Mouse (Mus musculus) stomach, embryonic 16.5 days (tissue): ENCODE data around the gene Nomo1. TPM values are rescaled to one million over a fixed set of nuclear protein-coding genes. Genes with fewer than 3 reads are reported as not detected.
A peak's percentile ranks its signal among the peaks of the same experiment; 100 is the strongest.

ENCODE experiments used
- ATAC-seq: fragments of 200-750 bp; cut with Nextera tagmentation; 2 replicates; pipeline ENCODE4 v1.8.0; 2017; ENCODE audit warnings: moderate number of reproducible peaks, moderate TSS enrichment; ENCODE audit not compliant: insufficient read depth, low FRiP score
- H3K27ac ChIP-seq: fragments of 300-500 bp; sonication (generic); 2 replicates; pipeline ENCODE4 v1.5.1; 2014; ENCODE audit warnings: low read length
- H3K27me3 ChIP-seq: fragments of 300-500 bp; sonication (generic); 2 replicates; pipeline ENCODE4 v1.6.1; 2014; ENCODE audit warnings: low read length, control low read depth, mixed read lengths; ENCODE audit not compliant: control insufficient read depth, insufficient read depth
- H3K36me3 ChIP-seq: fragments of 300-500 bp; sonication (generic); 2 replicates; pipeline ENCODE4 v1.6.1; 2014; ENCODE audit warnings: low read length; ENCODE audit not compliant: control insufficient read depth, insufficient read depth
- H3K4me1 ChIP-seq: fragments of 300-500 bp; sonication (generic); 2 replicates; pipeline ENCODE4 v1.6.1; 2014; ENCODE audit warnings: low read length, control low read depth, mixed read lengths; ENCODE audit not compliant: control insufficient read depth, insufficient read depth
- H3K4me2 ChIP-seq: fragments of 300-500 bp; sonication (generic); 2 replicates; pipeline ENCODE4 v1.6.1; 2014; ENCODE audit warnings: low read depth, low read length, mixed read lengths
- H3K4me3 ChIP-seq: fragments of 300-500 bp; sonication (generic); replicated peaks from 2 replicates; pipeline ENCODE4 v1.5.1; 2014; ENCODE audit warnings: mild to moderate bottlenecking, low read length
- H3K9ac ChIP-seq: fragments of 300-500 bp; sonication (generic); 2 replicates; pipeline ENCODE4 v1.6.1; 2014; ENCODE audit warnings: low read length
- H3K9me3 ChIP-seq: fragments of 300-500 bp; sonication (generic); replicated peaks from 2 replicates; pipeline ENCODE4 v1.6.1; 2016; ENCODE audit warnings: low read length, control low read depth; ENCODE audit not compliant: control insufficient read depth
- WGBS: fragments of 180-500 bp; shearing (Covaris S2); extraction: QIAGEN DNeasy Blood & Tissue Kit; methylation state at CpG from one replicate; pipeline ENCODE4 v1.1.7; 2014; 5-methylcytosine and 5-hydroxymethylcytosine counted together
- polyA plus RNA-seq: library from polyadenylated mRNA; unstranded; fragments of >200 nt; fragmentation: Nextera tagmentation; extraction: Ambion mirVana; gene quantifications from 2 replicates; pipeline ENCODE4 v1.2.1, GENCODE M21; 2015

Gene Nomo1
- polyA plus RNA-seq, 1 experiment from 2014 or later = 46.5 TPM

DNA sequence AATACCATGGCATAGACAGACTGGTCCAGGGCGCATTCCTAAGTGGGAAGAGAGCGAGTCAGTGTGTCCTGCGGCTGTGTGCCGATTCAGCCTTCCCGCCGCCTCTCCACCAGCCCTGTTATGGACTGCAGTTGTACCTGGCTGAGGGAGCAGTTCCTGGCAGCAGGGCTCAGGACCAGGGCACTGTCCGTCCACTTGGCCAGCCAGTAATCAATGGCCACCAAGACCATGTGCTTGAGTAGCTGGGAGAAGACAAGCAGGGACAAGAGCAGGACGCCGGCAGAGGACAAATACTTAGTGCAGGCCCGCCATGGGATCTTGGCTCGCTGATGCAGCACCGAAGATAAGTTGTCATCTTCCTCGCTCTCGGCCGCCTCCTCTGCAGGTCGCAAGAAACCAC is 83.5 kb downstream of the Nomo1 start:
- H3K9ac ChIP-seq = no peak overlapping the region
- H3K4me2 ChIP-seq = no peak overlapping the region
- no peaks in the 10 kb centered on the region for H3K4me1 ChIP-seq
- H3K27ac ChIP-seq = no peak overlapping the region
- WGBS = 93% methylated on average over 16 of the region's 16 CpGs
- no peaks in the 10 kb centered on the region for H3K27me3 ChIP-seq
- H3K36me3 ChIP-seq = no peaks in the 10 kb centered on the region
- no peak overlapping the region for H3K4me3 ChIP-seq
- ATAC-seq = no peak
- H3K9me3 ChIP-seq = no peaks in the 10 kb centered on the region

DNA sequence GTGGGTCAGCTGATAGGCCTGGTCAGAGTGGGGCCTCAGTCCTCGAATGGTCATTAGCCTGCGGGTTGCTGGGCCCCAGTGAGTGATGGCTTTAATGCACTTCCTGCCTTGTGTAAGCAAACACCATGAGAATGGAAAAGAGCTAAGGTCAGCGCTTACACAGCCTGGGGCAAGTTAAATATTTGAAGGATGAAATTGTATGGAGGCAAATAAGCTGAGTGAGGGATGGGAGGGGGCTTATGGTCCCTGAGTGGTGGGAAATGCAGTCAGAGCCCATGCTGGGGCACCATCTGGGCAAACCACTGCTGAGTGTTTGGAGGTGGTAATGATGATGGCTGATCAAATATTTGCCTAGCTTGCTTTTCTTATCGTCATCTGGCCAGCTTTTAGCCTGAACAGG is 89.5 kb downstream of the Nomo1 start:
- Histone ChIP-seq H3K27ac (peak overlapping the region; percentile 62; the same call in 1 of the 2 replicates), H3K9ac (no peak overlapping the region), H3K4me3 (no peak overlapping the region), H3K4me2 (no peak overlapping the region), H3K9me3 (no peaks in the 10 kb centered on the region), H3K36me3 (no peaks in the 10 kb centered on the region), H3K27me3 (no peaks in the 10 kb centered on the region), H3K4me1 (peaks cover 3% of the 10 kb centered on the region; the same call in 1 of the 2 replicates)
- WGBS = 18% methylated on average over 4 of the region's 4 CpGs
- peak; percentile 86 for ATAC-seq

GRCm38 (mm10) chr7:46124460-46124859 is 91.0 kb downstream of the Nomo1 start:
- Histone ChIP-seq H3K4me1 (peaks cover 7% of the 10 kb centered on the region; the same call in 1 of the 2 replicates), H3K4me2 (no peak overlapping the region), H3K27me3 (no peaks in the 10 kb centered on the region), H3K36me3 (no peaks in the 10 kb centered on the region), H3K4me3 (no peak overlapping the region), H3K9ac (no peak overlapping the region), H3K27ac (no peak overlapping the region), H3K9me3 (no peaks in the 10 kb centered on the region)
- WGBS = 69% methylated on average over 6 of the region's 6 CpGs
- no peak for ATAC-seq

DNA sequence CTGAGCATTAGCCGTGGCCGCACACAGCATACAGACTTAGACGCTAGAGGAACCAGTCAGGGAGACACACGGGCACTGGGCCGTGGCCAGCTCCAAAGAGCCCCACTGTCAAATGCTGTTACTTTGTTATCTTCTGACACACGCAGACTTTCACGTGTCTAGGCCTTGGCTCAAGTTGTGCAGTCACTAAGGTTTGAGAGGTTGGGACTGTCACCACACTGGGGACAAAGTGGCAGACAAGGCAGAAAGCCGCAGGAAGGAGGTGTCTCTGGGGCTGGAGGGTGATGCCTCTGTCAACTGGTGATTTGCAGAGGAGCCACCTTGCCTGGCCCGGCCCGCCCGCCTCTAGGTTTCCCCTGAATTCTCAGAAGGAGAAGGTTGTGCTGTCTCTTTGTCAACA is 91.8 kb downstream of the Nomo1 start:
- Histone ChIP-seq H3K4me1 (peaks cover 11% of the 10 kb centered on the region; the same call in 1 of the 2 replicates), H3K4me2 (no peak overlapping the region), H3K4me3 (no peak overlapping the region), H3K9ac (no peak overlapping the region), H3K27me3 (no peaks in the 10 kb centered on the region), H3K9me3 (no peaks in the 10 kb centered on the region), H3K27ac (no peak overlapping the region), H3K36me3 (no peaks in the 10 kb centered on the region)
- 72% methylated on average over 11 of the region's 11 CpGs for WGBS
- no peak for ATAC-seq

GRCm38 (mm10) chr7:46128196-46128595 is 94.7 kb downstream of the Nomo1 start:
- H3K9me3 ChIP-seq = no peaks in the 10 kb centered on the region
- 17% methylated on average over 7 of the region's 7 CpGs for WGBS
- ATAC-seq = no peak
- H3K4me3 ChIP-seq = no peak overlapping the region
- no peaks in the 10 kb centered on the region for H3K27me3 ChIP-seq
- H3K27ac ChIP-seq = peak overlapping the region; percentile 32
- peak overlapping the region; percentile 23; the same call in 1 of the 2 replicates for H3K9ac ChIP-seq
- H3K36me3 ChIP-seq = no peaks in the 10 kb centered on the region
- peaks cover 21% of the 10 kb centered on the region for H3K4me1 ChIP-seq
- H3K4me2 ChIP-seq = no peak overlapping the region

- no peak for ATAC-seq
- no peaks in the 10 kb centered on the region for H3K36me3 ChIP-seq
- H3K4me1 ChIP-seq = peaks cover 24% of the 10 kb centered on the region
- 41% methylated on average over 7 of the region's 7 CpGs for WGBS
- H3K4me2 ChIP-seq = no peak overlapping the region
- no peak overlapping the region for H3K4me3 ChIP-seq
- peaks cover 3% of the 10 kb centered on the region for H3K27me3 ChIP-seq
- H3K9ac ChIP-seq = no peak overlapping the region
- peak overlapping the region; percentile 62 for H3K27ac ChIP-seq
- no peaks in the 10 kb centered on the region for H3K9me3 ChIP-seq
Observed at GRCm38 (mm10) chr7:46129463-46130179, 96.1 kb downstream of the Nomo1 start.

- 60% methylated on average over 7 of the region's 7 CpGs for WGBS
- H3K9ac ChIP-seq = peak overlapping the region; percentile 49
- no peak overlapping the region for H3K4me2 ChIP-seq
- peak; percentile 49; the same call in 1 of the 2 replicates for ATAC-seq
- no peaks in the 10 kb centered on the region for H3K36me3 ChIP-seq
- H3K27ac ChIP-seq = peak overlapping the region; percentile 94
- peaks cover 3% of the 10 kb centered on the region for H3K27me3 ChIP-seq
- H3K4me1 ChIP-seq = peaks cover 24% of the 10 kb centered on the region
- H3K4me3 ChIP-seq = no peak overlapping the region
- no peaks in the 10 kb centered on the region for H3K9me3 ChIP-seq
Observed at GRCm38 (mm10) chr7:46130723-46131122, 97.2 kb downstream of the Nomo1 start.

- no peaks in the 10 kb centered on the region for H3K9me3 ChIP-seq
- H3K4me1 ChIP-seq = peaks cover 24% of the 10 kb centered on the region
- H3K27ac ChIP-seq = peak overlapping the region; percentile 94; the same call in 1 of the 2 replicates
- 16% methylated on average over 3 of the region's 3 CpGs for WGBS
- peaks cover 3% of the 10 kb centered on the region for H3K27me3 ChIP-seq
- H3K9ac ChIP-seq = no peak overlapping the region
- H3K4me2 ChIP-seq = no peak overlapping the region
- no peak overlapping the region for H3K4me3 ChIP-seq
- ATAC-seq = peak; percentile 73
- H3K36me3 ChIP-seq = no peaks in the 10 kb centered on the region
Observed at GRCm38 (mm10) chr7:46131266-46131665, 97.8 kb downstream of the Nomo1 start.

GRCm38 (mm10) chr7:46131806-46132205 is 98.3 kb downstream of the Nomo1 start:
- Histone ChIP-seq H3K4me1 (peaks cover 24% of the 10 kb centered on the region), H3K4me2 (no peak overlapping the region), H3K9ac (no peak overlapping the region), H3K4me3 (no peak overlapping the region), H3K27me3 (peaks cover 3% of the 10 kb centered on the region), H3K36me3 (no peaks in the 10 kb centered on the region), H3K27ac (no peak overlapping the region), H3K9me3 (no peaks in the 10 kb centered on the region)
- ATAC-seq = no peak
- WGBS = 64% methylated on average over 8 of the region's 8 CpGs
